Mouse (Mus musculus) hindbrain, embryonic 10.5 days (tissue): ENCODE measurements around the gene Spata32. TPM values are rescaled to one million over a fixed set of nuclear protein-coding genes. Genes with fewer than 3 reads are reported as not detected.

Source experiments
- DNase-seq: peaks from one replicate; pipeline ENCODE4 v3.0.0-alpha.2; 2017; ENCODE audit warnings: low spot score
- H3K27ac ChIP-seq: fragments of 300-500 bp; sonication (generic); 2 replicates; pipeline ENCODE4 v1.5.1; 2016; ENCODE audit warnings: mild to moderate bottlenecking, moderate library complexity
- H3K27me3 ChIP-seq: fragments of 300-500 bp; sonication (generic); 2 replicates; pipeline ENCODE4 v1.6.1; 2016; ENCODE audit warnings: mild to moderate bottlenecking; ENCODE audit not compliant: poor library complexity, insufficient read depth, severe bottlenecking
- H3K36me3 ChIP-seq: fragments of 300-500 bp; sonication (generic); 2 replicates; pipeline ENCODE4 v1.6.1; 2016; ENCODE audit warnings: mild to moderate bottlenecking, moderate library complexity
- H3K4me1 ChIP-seq: fragments of 300-500 bp; sonication (generic); replicated peaks from 2 replicates; pipeline ENCODE4 v1.6.1; 2016; ENCODE audit warnings: mild to moderate bottlenecking
- H3K4me3 ChIP-seq: fragments of 300-500 bp; sonication (generic); 2 replicates; pipeline ENCODE4 v1.5.1; 2016; ENCODE audit warnings: mild to moderate bottlenecking, moderate library complexity
- H3K9me3 ChIP-seq: fragments of 300-500 bp; sonication (generic); 2 replicates; pipeline ENCODE4 v1.6.1; 2016; ENCODE audit warnings: mild to moderate bottlenecking, moderate library complexity
- WGBS: fragments of 180-500 bp; shearing (Covaris S2); methylation state at CpG from one replicate; pipeline ENCODE4 v1.1.7; 2016; 5-methylcytosine and 5-hydroxymethylcytosine counted together
- polyA plus RNA-seq: library from polyadenylated mRNA; unstranded; fragments of >200 nt; fragmentation: Nextera tagmentation; extraction: Ambion mirVana; gene quantifications from 2 replicates; pipeline ENCODE4 v1.2.1, GENCODE M21; 2016

Gene Spata32
- polyA plus RNA-seq, 1 experiment from 2014 or later = not detected

- no peak overlapping the region for H3K27ac ChIP-seq
- no peak for DNase-seq
- H3K27me3 ChIP-seq = 0 out of 2 replicates have a peak, but pooled peaks cover 4% of the 10 kb centered on the region
- H3K9me3 ChIP-seq = no peaks in the 10 kb centered on the region
- H3K4me3 ChIP-seq = no peak overlapping the region
- H3K4me1 ChIP-seq = peaks cover 10% of the 10 kb centered on the region
- H3K36me3 ChIP-seq = no peaks in the 10 kb centered on the region
- 75% methylated on average over 7 of the region's 7 CpGs for WGBS
These were observed 56.8 kb downstream of the Spata32 start for GRCm38 (mm10) chr11:103161449-103161848.

- H3K36me3 ChIP-seq = no peaks in the 10 kb centered on the region
- H3K9me3 ChIP-seq = no peaks in the 10 kb centered on the region
- H3K27ac ChIP-seq = no peak overlapping the region
- no peaks in the 10 kb centered on the region for H3K27me3 ChIP-seq
- H3K4me1 ChIP-seq = peaks cover 10% of the 10 kb centered on the region
- WGBS = 92% methylated on average over 11 of the region's 11 CpGs
- H3K4me3 ChIP-seq = no peak overlapping the region
- DNase-seq = no peak
These were observed 57.5 kb downstream of the Spata32 start for GRCm38 (mm10) chr11:103160738-103161137.

GRCm38 (mm10) chr11:103158621-103159478 is 59.4 kb downstream of the Spata32 start:
- Histone ChIP-seq H3K4me3 (peak overlapping the region; percentile 47), H3K9me3 (no peaks in the 10 kb centered on the region), H3K27ac (peak overlapping the region; percentile 69), H3K36me3 (no peaks in the 10 kb centered on the region), H3K4me1 (peaks cover 10% of the 10 kb centered on the region), H3K27me3 (no peaks in the 10 kb centered on the region)
- peak; percentile 96 for DNase-seq
- WGBS = 1% methylated on average over 25 of the region's 25 CpGs

Other genes with a start within 250 kb of the Spata32 start
- gene Nmt1, start 190.2 kb downstream of the Spata32 start, polyA plus RNA-seq = 47.1 and 55.6 TPM in 2 replicates
- gene Dcakd, start 190.1 kb downstream of the Spata32 start, polyA plus RNA-seq = 272 and 276 TPM in 2 replicates
- 1.6 and 1.9 TPM in 2 replicates for gene Plcd3, start 116.8 kb downstream of the Spata32 start, polyA plus RNA-seq
- gene Acbd4, start 116.8 kb downstream of the Spata32 start, polyA plus RNA-seq = 7.7 and 8.3 TPM in 2 replicates
- 1.7 and 2.3 TPM in 2 replicates for gene Hexim1, start 102.2 kb downstream of the Spata32 start, polyA plus RNA-seq
- gene Hexim2, start 86.0 kb downstream of the Spata32 start, polyA plus RNA-seq = 7.7 and 8.9 TPM in 2 replicates
- gene Fmnl1, start 47.3 kb downstream of the Spata32 start, polyA plus RNA-seq = 0.72 and 1.5 TPM in 2 replicates
- gene 1700023F06Rik, start 9.9 kb downstream of the Spata32 start, polyA plus RNA-seq = 0.24 and 0.27 TPM in 2 replicates
- gene Map3k14, start 49.0 kb upstream of the Spata32 start, polyA plus RNA-seq = 3.9 and 4.2 TPM in 2 replicates
- 4.8 and 5.1 TPM in 2 replicates for gene Arhgap27, start 145.3 kb upstream of the Spata32 start, polyA plus RNA-seq
- gene Plekhm1, start 194.3 kb upstream of the Spata32 start, polyA plus RNA-seq = 9.4 and 11.6 TPM in 2 replicates